Mouse (Mus musculus) megakaryocyte progenitor cell, adult 5-6 weeks (primary cell): ENCODE results near the gene Spint4. TPM values are rescaled to one million over a fixed set of nuclear protein-coding genes. Genes with fewer than 3 reads are reported as not detected.

Experiments used
- ATAC-seq: replicated peaks from 2 replicates; pipeline ENCODE4 v1.8.0; 2016; ENCODE audit warnings: mild to moderate bottlenecking, moderate TSS enrichment, inconsistent platforms; ENCODE audit not compliant: poor library complexity
- total RNA-seq, 2 experiments: library from RNA; stranded (forward) in 1 of 2; stranded (reverse) in 1 of 2; fragments of 157-497, 149-512 nt in 1 of 2; fragments of 200-1000 nt in 1 of 2; gene quantifications; 2 replicates each; pipeline versions ENCODE4 v1.2.3 to v1.2.4; 2015 to 2017

The Spint4 gene
- total RNA-seq, 2 experiments from 2014 or later: not detected

DNA sequence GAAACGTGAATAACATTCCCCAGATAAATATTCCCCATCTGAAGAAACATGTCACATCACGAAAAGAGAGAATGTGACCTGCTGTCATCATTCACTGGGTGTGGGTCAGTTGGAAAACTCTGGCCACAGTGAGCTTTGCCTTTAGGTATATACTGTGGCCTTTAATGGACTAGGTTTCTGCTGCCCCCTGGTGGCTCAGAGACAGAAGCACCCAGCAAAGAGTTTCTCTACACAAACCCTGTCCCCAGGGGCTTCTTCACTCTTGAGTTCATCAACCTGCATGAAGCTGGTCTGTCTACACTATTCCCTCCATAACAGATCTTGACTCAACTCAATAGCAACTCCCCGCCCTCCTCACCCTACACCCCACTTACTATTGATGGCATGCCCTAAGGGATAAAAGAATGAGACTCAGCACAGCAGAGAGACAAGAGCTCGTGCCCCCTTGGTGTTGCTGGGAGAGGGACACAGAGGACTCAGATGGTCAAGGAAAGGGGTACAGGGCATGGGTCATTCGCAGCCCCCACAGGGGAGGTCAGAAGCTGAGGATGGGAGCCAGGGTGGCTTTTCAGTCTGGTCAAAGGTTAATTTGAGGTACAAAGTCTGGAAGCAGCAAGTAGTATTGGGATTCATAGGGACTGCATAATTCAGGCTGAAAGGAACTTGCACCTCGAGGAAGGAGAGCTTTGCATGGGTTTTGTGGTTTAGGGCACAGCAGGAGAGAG is 27.8 kb downstream of the Spint4 start:
- peak; percentile 80 for ATAC-seq

DNA sequence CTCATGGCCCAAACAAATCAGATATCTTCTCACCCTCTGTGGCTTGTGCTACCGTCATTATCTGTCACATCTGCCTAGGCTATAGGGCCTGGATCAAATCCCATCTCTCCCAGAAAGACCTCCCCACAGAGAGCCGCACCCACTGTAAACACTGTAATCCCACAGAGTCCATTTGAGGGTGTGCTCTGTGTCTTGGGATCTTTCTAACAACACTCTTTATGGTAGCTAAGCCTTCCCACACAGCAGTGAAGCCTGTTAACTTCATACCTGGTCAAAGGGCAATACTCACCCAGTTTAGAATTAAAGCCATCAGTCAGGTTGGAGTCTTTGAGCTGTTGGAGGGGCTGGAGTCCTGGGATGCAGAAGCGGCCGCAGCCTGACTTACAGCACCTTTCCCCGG is 33.4 kb downstream of the Spint4 start:
- no peak for ATAC-seq

DNA sequence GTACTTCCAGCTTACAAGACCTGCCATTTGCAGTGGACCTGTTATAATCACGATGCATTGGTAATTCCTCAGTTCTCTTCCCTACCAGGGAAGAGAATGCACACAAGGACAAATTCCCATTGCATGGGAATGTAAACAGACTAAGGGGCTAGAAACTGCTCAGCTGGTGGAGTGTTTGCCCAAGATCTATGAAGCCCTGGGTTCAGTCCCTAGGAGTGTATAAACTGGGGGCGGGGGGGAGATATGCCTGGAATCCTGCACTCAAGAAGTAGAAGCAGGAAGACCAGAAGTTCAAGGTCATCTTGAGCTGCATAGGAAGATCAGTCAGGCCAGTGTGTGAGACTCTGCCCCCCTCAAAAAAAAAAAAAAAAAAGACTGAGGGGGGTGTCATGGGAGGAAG is 35.0 kb downstream of the Spint4 start:
- no peak for ATAC-seq

DNA sequence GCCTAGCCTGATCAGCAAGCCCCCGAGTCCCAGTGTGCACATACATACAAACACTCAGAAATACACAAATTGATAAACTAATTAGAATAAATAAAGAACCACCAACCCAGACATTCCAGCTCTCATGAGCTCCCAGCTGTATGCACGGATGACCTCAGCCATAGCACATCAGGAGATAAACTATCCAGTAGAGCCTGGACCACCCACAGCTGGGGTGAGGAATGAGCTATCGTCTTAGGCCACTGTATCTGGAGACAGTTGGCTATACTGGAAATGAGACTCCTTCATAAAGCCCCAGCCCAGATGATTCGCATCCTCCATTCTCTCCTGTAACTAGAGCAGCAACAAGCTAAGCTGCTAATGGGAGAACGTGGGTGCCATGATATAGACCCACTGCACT is 36.5 kb downstream of the Spint4 start:
- no peak for ATAC-seq

DNA sequence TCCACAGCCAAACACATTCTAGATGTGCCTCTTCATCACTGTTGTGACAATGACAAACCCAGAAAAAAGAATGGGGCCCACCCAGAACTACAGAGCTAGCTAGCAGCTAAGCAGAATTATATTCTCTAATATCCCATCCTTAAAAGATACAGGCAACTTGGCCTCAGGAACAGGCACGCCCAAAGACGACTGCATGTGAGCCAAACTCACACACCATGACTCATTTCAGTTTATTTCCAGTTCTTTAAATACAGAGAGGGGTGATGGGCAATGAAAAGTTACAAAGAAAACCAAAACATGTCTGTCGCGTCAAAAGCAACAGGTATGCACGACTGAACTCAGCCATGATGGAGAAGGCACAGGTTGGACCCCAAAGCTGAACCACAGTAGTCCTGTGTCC is 37.1 kb downstream of the Spint4 start:
- ATAC-seq: no peak

DNA sequence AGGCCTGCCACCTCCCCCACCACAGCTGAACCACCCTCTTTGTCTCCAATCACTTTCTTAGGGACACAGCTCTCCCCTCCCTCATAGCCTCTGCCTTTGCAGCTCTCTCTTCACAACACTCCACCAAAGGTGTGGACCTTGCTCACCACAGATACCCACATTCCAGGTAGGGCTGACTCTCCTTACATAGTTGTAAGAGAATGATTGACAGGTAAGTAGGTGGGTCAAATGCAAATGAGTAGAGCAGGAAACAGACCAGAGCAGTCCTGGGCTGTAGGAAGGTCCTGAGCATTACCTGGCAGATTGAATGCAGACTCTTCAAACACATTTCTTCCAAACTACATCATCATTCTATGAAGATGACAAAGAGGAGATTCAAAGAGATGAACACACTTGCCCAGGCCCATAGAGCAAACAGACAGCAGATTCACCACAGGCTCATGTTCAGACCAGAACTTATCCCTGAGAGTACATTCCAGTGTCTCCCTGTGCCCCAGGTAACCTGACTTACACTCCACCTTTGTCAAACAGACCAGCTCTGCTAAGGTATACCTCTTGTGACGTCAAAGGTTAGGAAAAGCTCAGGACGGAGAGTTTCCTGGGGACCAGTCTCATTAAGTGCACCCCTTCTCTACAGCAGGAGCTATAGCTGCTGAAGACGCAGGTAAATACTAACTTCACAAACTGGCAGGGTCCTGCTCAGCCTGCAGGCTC is 39.2 kb downstream of the Spint4 start:
- no peak for ATAC-seq

DNA sequence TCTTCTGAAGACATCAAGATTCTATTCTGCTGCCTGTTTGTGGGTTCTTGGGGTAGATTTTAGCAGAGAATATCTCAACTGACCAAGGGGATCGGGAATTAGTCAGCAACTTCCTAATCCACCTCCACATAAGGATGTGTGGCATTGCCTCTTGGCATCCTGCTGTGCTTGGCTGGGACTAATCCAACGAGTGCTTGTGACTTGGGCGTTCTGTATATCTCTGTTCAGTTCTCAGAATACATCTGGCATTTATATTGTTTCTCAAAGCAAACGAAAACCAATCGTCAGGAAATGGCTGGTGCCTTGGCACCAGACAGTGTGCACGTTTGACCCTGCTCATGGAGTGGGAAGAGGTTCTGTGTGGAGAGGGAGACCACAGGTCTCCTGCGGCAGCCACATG is 41.6 kb downstream of the Spint4 start:
- ATAC-seq: no peak

DNA sequence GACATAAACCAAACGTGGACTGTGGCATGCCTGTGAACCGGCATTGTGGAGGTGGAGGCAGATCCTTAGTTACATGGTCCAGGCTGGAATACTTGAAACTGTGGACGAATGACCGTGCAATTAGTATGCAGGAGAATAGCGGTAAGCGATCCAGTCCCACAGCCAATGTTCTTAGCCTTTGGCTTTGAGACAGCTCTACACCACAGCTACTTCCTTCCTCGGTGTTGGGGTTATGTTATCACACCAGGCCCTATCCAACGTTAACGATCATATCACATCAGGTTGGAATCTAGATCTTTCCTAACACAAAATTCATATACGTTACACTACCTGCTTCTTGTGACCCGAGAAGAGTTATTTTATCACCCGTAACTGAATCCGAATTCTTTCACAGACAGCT is 46.7 kb downstream of the Spint4 start:
- peak; percentile 29; the same call in 1 of the 2 replicates for ATAC-seq

DNA sequence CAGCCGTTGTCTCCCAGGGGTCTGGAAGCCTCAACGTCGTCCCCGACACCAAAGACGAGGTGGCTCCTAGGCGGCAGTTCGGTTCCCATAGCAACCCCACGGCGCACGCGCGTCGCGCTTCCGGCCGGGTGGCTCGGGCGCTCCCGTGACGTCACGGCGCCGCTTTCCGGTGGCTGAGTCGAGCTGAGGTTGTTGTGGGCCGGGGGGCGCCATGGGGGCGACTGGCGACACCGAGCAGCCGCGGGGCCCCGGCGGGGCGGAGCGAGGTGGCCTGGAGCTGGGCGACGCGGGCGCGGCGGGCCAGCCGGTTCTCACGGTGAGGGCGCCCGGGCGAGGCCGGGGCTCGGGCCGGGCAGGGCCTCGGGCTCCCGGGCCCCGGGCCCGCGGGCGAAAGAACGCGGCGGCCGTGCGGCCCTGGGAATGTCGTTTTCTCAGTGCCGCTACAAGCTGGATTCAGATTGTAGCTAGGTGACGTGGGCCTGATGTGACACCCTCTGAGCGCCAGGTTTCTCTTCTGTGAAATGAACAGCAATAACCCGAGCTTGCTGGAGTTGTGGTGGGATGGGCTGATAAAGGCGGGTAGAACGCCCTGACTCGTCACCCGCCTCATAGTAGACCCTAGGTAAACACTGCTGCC is 47.7 kb downstream of the Spint4 start, which contains the start of the genes Wfdc3 and Dnttip1:
TSS of gene Wfdc3 (minus strand) at position 89 of the 637 bp plus-strand sequence.
TSS of gene Dnttip1 (plus strand) at position 141 of the 637 bp plus-strand sequence.
- peak; percentile 87 for ATAC-seq

DNA sequence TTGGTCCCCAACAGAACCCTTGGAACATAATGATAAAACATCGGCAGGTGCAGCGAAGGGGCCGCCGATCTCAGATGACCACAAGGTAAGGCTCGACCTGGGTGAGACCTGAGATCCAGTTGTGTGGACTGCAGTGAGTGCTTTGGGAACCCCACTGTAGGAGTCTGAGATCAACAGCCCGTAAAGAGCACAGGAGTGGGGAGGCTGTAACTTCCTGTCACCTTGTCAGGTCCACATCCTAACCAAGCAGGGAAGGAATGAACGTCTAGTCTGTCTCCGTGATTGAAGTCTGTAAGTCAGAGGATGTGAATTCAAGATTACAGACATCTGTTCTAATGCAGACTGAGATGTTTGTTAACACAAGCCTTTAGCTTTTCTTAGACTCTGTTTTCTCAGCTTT is 48.4 kb downstream of the Spint4 start:
- no peak for ATAC-seq

DNA sequence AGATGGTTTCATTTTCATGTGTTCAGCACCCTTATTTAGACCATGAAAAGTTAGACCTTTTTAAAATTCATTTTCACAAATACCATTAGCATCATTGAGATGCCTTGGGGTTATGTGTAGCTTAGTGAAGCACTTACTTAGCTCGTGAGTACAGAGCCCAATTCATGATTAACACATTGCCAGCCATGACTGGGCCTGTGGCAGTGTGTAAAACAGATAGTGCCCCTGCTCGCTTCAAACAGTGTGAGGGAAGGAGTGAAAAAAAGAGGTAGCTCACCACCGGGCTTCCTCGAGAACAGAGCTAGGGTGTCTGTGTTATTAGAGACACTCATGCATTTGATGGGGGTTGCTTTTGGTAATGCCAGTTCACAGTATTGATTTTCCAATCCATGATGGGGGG is 49.9 kb downstream of the Spint4 start:
- no peak for ATAC-seq

DNA sequence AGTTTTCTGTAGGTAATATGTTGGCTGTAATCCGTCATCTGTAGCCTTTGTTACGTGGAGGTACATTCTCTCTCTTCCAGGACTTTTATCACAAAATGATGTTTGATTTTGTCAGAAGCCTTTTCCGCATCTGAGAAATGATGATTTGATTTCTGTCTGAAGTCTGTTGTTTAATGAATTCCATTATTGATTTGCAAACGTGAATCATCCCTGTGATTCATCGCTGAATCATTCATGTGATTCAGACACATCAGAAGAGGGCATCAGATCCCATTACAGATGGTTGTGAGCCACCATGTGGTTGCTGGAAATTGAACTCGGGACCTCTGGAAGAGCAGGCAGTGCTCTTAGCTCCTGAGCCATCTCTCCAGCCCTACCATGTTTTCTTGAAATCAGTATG is 50.7 kb downstream of the Spint4 start:
- ATAC-seq: no peak

Other genes starting within 250 kb of the Spint4 start
Only the 30 nearest of the 32 such genes appear.
- gene Gm20458, start 237.5 kb upstream of the Spint4 start, total RNA-seq (2015): not detected in 2 replicates
- not detected in 2 replicates for gene Gm20458, start 237.5 kb upstream of the Spint4 start, total RNA-seq (2017)
- not detected in 2 replicates for gene Trp53tg5, start 224.8 kb upstream of the Spint4 start, total RNA-seq (2015)
- gene Trp53tg5, start 224.8 kb upstream of the Spint4 start, total RNA-seq (2017): not detected in 2 replicates
- gene Dbndd2, start 212.4 kb upstream of the Spint4 start, total RNA-seq (2015): 1.1 and 2.7 TPM in 2 replicates
- gene Dbndd2, start 212.4 kb upstream of the Spint4 start, total RNA-seq (2017): 0.04 and 0.47 TPM in 2 replicates
- gene Pigt, start 201.0 kb upstream of the Spint4 start, total RNA-seq (2015): 75.1 and 80.0 TPM in 2 replicates
- 34.3 and 42.0 TPM in 2 replicates for gene Pigt, start 201.0 kb upstream of the Spint4 start, total RNA-seq (2017)
- not detected in 2 replicates for gene Wfdc2, start 136.1 kb upstream of the Spint4 start, total RNA-seq (2015)
- gene Wfdc2, start 136.1 kb upstream of the Spint4 start, total RNA-seq (2017): 1.8 TPM in 1 of 2 replicates, not detected in the other
- not detected in 2 replicates for gene Spint3, start 125.0 kb upstream of the Spint4 start, total RNA-seq (2015)
- not detected in 2 replicates for gene Spint3, start 125.0 kb upstream of the Spint4 start, total RNA-seq (2017)
- not detected in 2 replicates for gene Wfdc6a, start 113.1 kb upstream of the Spint4 start, total RNA-seq (2015)
- gene Wfdc6a, start 113.1 kb upstream of the Spint4 start, total RNA-seq (2017): not detected in 2 replicates
- gene Eppin, start 104.9 kb upstream of the Spint4 start, total RNA-seq (2015): not detected in 2 replicates
- gene Eppin, start 104.9 kb upstream of the Spint4 start, total RNA-seq (2017): not detected in 2 replicates
- not detected in 2 replicates for gene Wfdc6b, start 85.0 kb upstream of the Spint4 start, total RNA-seq (2015)
- gene Wfdc6b, start 85.0 kb upstream of the Spint4 start, total RNA-seq (2017): not detected in 2 replicates
- not detected in 2 replicates for gene Wfdc8, start 84.9 kb upstream of the Spint4 start, total RNA-seq (2015)
- not detected in 2 replicates for gene Wfdc8, start 84.9 kb upstream of the Spint4 start, total RNA-seq (2017)
- gene Wfdc16, start 59.7 kb upstream of the Spint4 start, total RNA-seq (2015): 0.56 TPM in 1 of 2 replicates, not detected in the other
- 0.08 TPM in 1 of 2 replicates, not detected in the other for gene Wfdc16, start 59.7 kb upstream of the Spint4 start, total RNA-seq (2017)
- gene Wfdc10, start 42.5 kb upstream of the Spint4 start, total RNA-seq (2015): not detected in 2 replicates
- not detected in 2 replicates for gene Wfdc10, start 42.5 kb upstream of the Spint4 start, total RNA-seq (2017)
- gene Wfdc9, start 41.9 kb upstream of the Spint4 start, total RNA-seq (2015): not detected in 2 replicates
- not detected in 2 replicates for gene Wfdc9, start 41.9 kb upstream of the Spint4 start, total RNA-seq (2017)
- gene Wfdc11, start 24.4 kb upstream of the Spint4 start, total RNA-seq (2015): not detected in 2 replicates
- not detected in 2 replicates for gene Wfdc11, start 24.4 kb upstream of the Spint4 start, total RNA-seq (2017)
- gene Wfdc13, start 13.4 kb upstream of the Spint4 start, total RNA-seq (2015): not detected in 2 replicates
- gene Wfdc13, start 13.4 kb upstream of the Spint4 start, total RNA-seq (2017): not detected in 2 replicates
- gene Spint5, start 16.8 kb downstream of the Spint4 start, total RNA-seq (2015): not detected in 2 replicates
- gene Spint5, start 16.8 kb downstream of the Spint4 start, total RNA-seq (2017): not detected in 2 replicates
- gene Wfdc3, start 47.4 kb downstream of the Spint4 start, total RNA-seq (2015): 0.20 and 0.29 TPM in 2 replicates
- 0.41 TPM in 1 of 2 replicates, not detected in the other for gene Wfdc3, start 47.4 kb downstream of the Spint4 start, total RNA-seq (2017)
- 24.1 and 31.3 TPM in 2 replicates for gene Dnttip1, start 47.5 kb downstream of the Spint4 start, total RNA-seq (2015)
- gene Dnttip1, start 47.5 kb downstream of the Spint4 start, total RNA-seq (2017): 32.0 and 38.4 TPM in 2 replicates
- 271 and 279 TPM in 2 replicates for gene Ube2c, start 71.4 kb downstream of the Spint4 start, total RNA-seq (2015)
- 142 and 184 TPM in 2 replicates for gene Ube2c, start 71.4 kb downstream of the Spint4 start, total RNA-seq (2017)
- not detected in 2 replicates for gene Tnnc2, start 81.5 kb downstream of the Spint4 start, total RNA-seq (2015)
- not detected in 2 replicates for gene Tnnc2, start 81.5 kb downstream of the Spint4 start, total RNA-seq (2017)
- 0.42 and 0.49 TPM in 2 replicates for gene Snx21, start 87.3 kb downstream of the Spint4 start, total RNA-seq (2015)
- gene Snx21, start 87.3 kb downstream of the Spint4 start, total RNA-seq (2017): 0.37 and 0.88 TPM in 2 replicates
- gene Acot8, start 106.4 kb downstream of the Spint4 start, total RNA-seq (2015): 13.2 and 14.2 TPM in 2 replicates
- 22.2 and 26.4 TPM in 2 replicates for gene Acot8, start 106.4 kb downstream of the Spint4 start, total RNA-seq (2017)
- 4.3 and 6.7 TPM in 2 replicates for gene Zswim3, start 106.6 kb downstream of the Spint4 start, total RNA-seq (2015)
- gene Zswim3, start 106.6 kb downstream of the Spint4 start, total RNA-seq (2017): 2.5 and 2.8 TPM in 2 replicates
- gene Zswim1, start 124.2 kb downstream of the Spint4 start, total RNA-seq (2015): 6.3 and 9.0 TPM in 2 replicates
- 3.1 and 4.4 TPM in 2 replicates for gene Zswim1, start 124.2 kb downstream of the Spint4 start, total RNA-seq (2017)
- gene Spata25, start 130.0 kb downstream of the Spint4 start, total RNA-seq (2015): not detected in 2 replicates
- not detected in 2 replicates for gene Spata25, start 130.0 kb downstream of the Spint4 start, total RNA-seq (2017)
- 69.5 and 69.8 TPM in 2 replicates for gene Ctsa, start 134.4 kb downstream of the Spint4 start, total RNA-seq (2015)
- gene Ctsa, start 134.4 kb downstream of the Spint4 start, total RNA-seq (2017): 71.5 and 77.0 TPM in 2 replicates
- gene Neurl2, start 135.0 kb downstream of the Spint4 start, total RNA-seq (2015): 3.4 and 4.3 TPM in 2 replicates
- gene Neurl2, start 135.0 kb downstream of the Spint4 start, total RNA-seq (2017): 0.57 and 1.9 TPM in 2 replicates
- gene Pltp, start 159.2 kb downstream of the Spint4 start, total RNA-seq (2015): 0.10 TPM in 1 of 2 replicates, not detected in the other
- not detected in 2 replicates for gene Pltp, start 159.2 kb downstream of the Spint4 start, total RNA-seq (2017)
- 34.1 and 36.3 TPM in 2 replicates for gene Pcif1, start 180.8 kb downstream of the Spint4 start, total RNA-seq (2015)
- gene Pcif1, start 180.8 kb downstream of the Spint4 start, total RNA-seq (2017): 21.7 and 40.4 TPM in 2 replicates
- gene Zfp335, start 213.3 kb downstream of the Spint4 start, total RNA-seq (2015): 10.4 and 11.3 TPM in 2 replicates
- 6.8 and 8.2 TPM in 2 replicates for gene Zfp335, start 213.3 kb downstream of the Spint4 start, total RNA-seq (2017)